Mouse (Mus musculus) stomach, embryonic 16.5 days (tissue): Measurements from ENCODE around the gene Cit. TPM values are rescaled to one million over a fixed set of nuclear protein-coding genes. Genes with fewer than 3 reads are reported as not detected.

Experiments
- ATAC-seq: fragments of 200-750 bp; cut with Nextera tagmentation; 2 replicates; pipeline ENCODE4 v1.8.0; 2017; ENCODE audit warnings: moderate number of reproducible peaks, moderate TSS enrichment; ENCODE audit not compliant: insufficient read depth, low FRiP score
- H3K27ac ChIP-seq: fragments of 300-500 bp; sonication (generic); 2 replicates; pipeline ENCODE4 v1.5.1; 2014; ENCODE audit warnings: low read length
- H3K27me3 ChIP-seq: fragments of 300-500 bp; sonication (generic); 2 replicates; pipeline ENCODE4 v1.6.1; 2014; ENCODE audit warnings: low read length, control low read depth, mixed read lengths; ENCODE audit not compliant: control insufficient read depth, insufficient read depth
- H3K36me3 ChIP-seq: fragments of 300-500 bp; sonication (generic); 2 replicates; pipeline ENCODE4 v1.6.1; 2014; ENCODE audit warnings: low read length; ENCODE audit not compliant: control insufficient read depth, insufficient read depth
- H3K4me1 ChIP-seq: fragments of 300-500 bp; sonication (generic); 2 replicates; pipeline ENCODE4 v1.6.1; 2014; ENCODE audit warnings: low read length, control low read depth, mixed read lengths; ENCODE audit not compliant: control insufficient read depth, insufficient read depth
- H3K4me2 ChIP-seq: fragments of 300-500 bp; sonication (generic); 2 replicates; pipeline ENCODE4 v1.6.1; 2014; ENCODE audit warnings: low read depth, low read length, mixed read lengths
- H3K4me3 ChIP-seq: fragments of 300-500 bp; sonication (generic); replicated peaks from 2 replicates; pipeline ENCODE4 v1.5.1; 2014; ENCODE audit warnings: mild to moderate bottlenecking, low read length
- H3K9ac ChIP-seq: fragments of 300-500 bp; sonication (generic); 2 replicates; pipeline ENCODE4 v1.6.1; 2014; ENCODE audit warnings: low read length
- H3K9me3 ChIP-seq: fragments of 300-500 bp; sonication (generic); replicated peaks from 2 replicates; pipeline ENCODE4 v1.6.1; 2016; ENCODE audit warnings: low read length, control low read depth; ENCODE audit not compliant: control insufficient read depth
- WGBS: fragments of 180-500 bp; shearing (Covaris S2); extraction: QIAGEN DNeasy Blood & Tissue Kit; methylation state at CpG from one replicate; pipeline ENCODE4 v1.1.7; 2014; 5-methylcytosine and 5-hydroxymethylcytosine counted together
- polyA plus RNA-seq: library from polyadenylated mRNA; unstranded; fragments of >200 nt; fragmentation: Nextera tagmentation; extraction: Ambion mirVana; gene quantifications from 2 replicates; pipeline ENCODE4 v1.2.1, GENCODE M21; 2015

The Cit gene
- polyA plus RNA-seq, 1 experiment from 2014 or later = 27.9 TPM

DNA sequence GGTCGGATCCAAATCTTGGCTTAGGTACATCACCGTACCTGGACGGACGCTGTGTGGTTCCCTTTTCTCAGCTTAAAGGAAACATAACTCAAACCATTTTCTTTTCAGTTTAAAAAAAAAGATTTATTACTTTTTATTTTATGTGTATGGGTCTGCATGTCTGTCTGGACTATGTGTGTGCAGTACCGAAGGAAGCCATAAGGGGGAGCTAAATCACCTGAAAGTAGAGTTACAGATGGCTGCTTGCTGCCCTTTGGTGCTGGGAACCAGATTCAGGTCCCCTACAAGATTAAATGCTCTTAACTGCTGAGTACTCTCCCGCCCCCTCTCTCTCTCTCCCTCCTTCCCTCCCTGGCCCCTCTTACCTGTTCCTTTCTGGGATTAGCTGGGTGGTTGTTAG, 112.1 kb downstream of the Cit start:
- H3K9me3 ChIP-seq = 0 out of 2 replicates have a peak, but pooled peaks cover 4% of the 10 kb centered on the region
- H3K4me1 ChIP-seq = no peaks in the 10 kb centered on the region
- ATAC-seq = no peak
- H3K9ac ChIP-seq = no peak overlapping the region
- no peaks in the 10 kb centered on the region for H3K27me3 ChIP-seq
- H3K4me3 ChIP-seq = no peak overlapping the region
- no peak overlapping the region for H3K4me2 ChIP-seq
- WGBS = 94% methylated on average over 6 of the region's 6 CpGs
- peaks cover 14% of the 10 kb centered on the region for H3K36me3 ChIP-seq
- no peak overlapping the region for H3K27ac ChIP-seq

- Histone ChIP-seq H3K4me2 (no peak overlapping the region), H3K27ac (no peak overlapping the region), H3K36me3 (peaks cover 5% of the 10 kb centered on the region), H3K9me3 (0 out of 2 replicates have a peak, but pooled peaks cover under 1% of the 10 kb centered on the region), H3K9ac (no peak overlapping the region), H3K4me3 (no peak overlapping the region), H3K4me1 (no peaks in the 10 kb centered on the region), H3K27me3 (no peaks in the 10 kb centered on the region)
- WGBS = 79% methylated on average over 1 of the region's 1 CpGs
- ATAC-seq = no peak
These were observed 113.3 kb downstream of the Cit start for GRCm38 (mm10) chr5:115958344-115958743.

GRCm38 (mm10) chr5:115958814-115959213, 113.7 kb downstream of the Cit start:
- Histone ChIP-seq H3K27ac (no peak overlapping the region), H3K9me3 (no peaks in the 10 kb centered on the region), H3K4me2 (no peak overlapping the region), H3K9ac (no peak overlapping the region), H3K36me3 (peaks cover under 1% of the 10 kb centered on the region; the same call in 1 of the 2 replicates), H3K4me1 (no peaks in the 10 kb centered on the region), H3K27me3 (no peaks in the 10 kb centered on the region), H3K4me3 (no peak overlapping the region)
- no peak for ATAC-seq
- 84% methylated on average over 11 of the region's 11 CpGs for WGBS

GRCm38 (mm10) chr5:115961809-115962208, 116.7 kb downstream of the Cit start:
- no peak overlapping the region for H3K4me3 ChIP-seq
- H3K4me1 ChIP-seq = no peaks in the 10 kb centered on the region
- no peaks in the 10 kb centered on the region for H3K36me3 ChIP-seq
- no peaks in the 10 kb centered on the region for H3K9me3 ChIP-seq
- no peaks in the 10 kb centered on the region for H3K27me3 ChIP-seq
- no peak overlapping the region for H3K9ac ChIP-seq
- ATAC-seq = no peak
- H3K27ac ChIP-seq = no peak overlapping the region
- no peak overlapping the region for H3K4me2 ChIP-seq
- WGBS = 86% methylated on average over 9 of the region's 9 CpGs

GRCm38 (mm10) chr5:115971236-115971635, 126.2 kb downstream of the Cit start:
- Histone ChIP-seq H3K27me3 (no peaks in the 10 kb centered on the region), H3K4me1 (no peaks in the 10 kb centered on the region), H3K36me3 (peaks cover 9% of the 10 kb centered on the region; the same call in 1 of the 2 replicates), H3K9me3 (no peaks in the 10 kb centered on the region), H3K4me2 (no peak overlapping the region; the same call in 1 of the 2 replicates), H3K27ac (peak overlapping the region; percentile 92), H3K4me3 (no peak overlapping the region), H3K9ac (peak overlapping the region; percentile 41; the same call in 1 of the 2 replicates)
- peak; percentile 91 for ATAC-seq
- WGBS = 54% methylated on average over 15 of the region's 15 CpGs

GRCm38 (mm10) chr5:115975672-115976071, 130.6 kb downstream of the Cit start:
- Histone ChIP-seq H3K9ac (no peak overlapping the region), H3K4me3 (no peak overlapping the region), H3K9me3 (no peaks in the 10 kb centered on the region), H3K27me3 (no peaks in the 10 kb centered on the region), H3K27ac (peak overlapping the region; percentile 13; the same call in 1 of the 2 replicates), H3K4me2 (no peak overlapping the region), H3K36me3 (peaks cover 4% of the 10 kb centered on the region; the same call in 1 of the 2 replicates), H3K4me1 (0 out of 2 replicates have a peak, but pooled peaks cover 4% of the 10 kb centered on the region)
- WGBS = 74% methylated on average over 10 of the region's 10 CpGs
- no peak for ATAC-seq

DNA sequence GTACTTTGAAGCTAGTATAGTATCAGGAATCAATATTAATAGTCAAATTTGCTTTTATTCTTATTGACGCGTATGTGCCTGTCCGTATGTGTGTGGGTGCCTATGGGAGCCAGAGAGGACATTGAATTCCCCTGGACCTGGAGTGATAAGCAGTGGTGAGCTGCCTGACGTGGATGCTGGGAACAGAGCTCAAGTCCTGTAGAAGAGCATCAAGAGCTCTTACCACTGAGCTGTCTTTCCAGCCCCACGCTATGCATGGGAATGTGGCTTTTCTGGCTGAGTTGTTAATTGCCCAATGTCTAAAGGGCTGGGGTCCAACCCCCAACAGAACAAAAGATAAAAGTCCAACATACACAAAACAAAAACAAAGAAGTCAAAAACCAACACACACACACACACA, 131.4 kb downstream of the Cit start:
- Histone ChIP-seq H3K4me2 (no peak overlapping the region), H3K4me3 (no peak overlapping the region), H3K36me3 (peaks cover 4% of the 10 kb centered on the region; the same call in 1 of the 2 replicates), H3K4me1 (0 out of 2 replicates have a peak, but pooled peaks cover 4% of the 10 kb centered on the region), H3K9me3 (no peaks in the 10 kb centered on the region), H3K27me3 (no peaks in the 10 kb centered on the region), H3K9ac (no peak overlapping the region), H3K27ac (peak overlapping the region; percentile 48; the same call in 1 of the 2 replicates)
- ATAC-seq = no peak
- WGBS = 87% methylated on average over 5 of the region's 5 CpGs

DNA sequence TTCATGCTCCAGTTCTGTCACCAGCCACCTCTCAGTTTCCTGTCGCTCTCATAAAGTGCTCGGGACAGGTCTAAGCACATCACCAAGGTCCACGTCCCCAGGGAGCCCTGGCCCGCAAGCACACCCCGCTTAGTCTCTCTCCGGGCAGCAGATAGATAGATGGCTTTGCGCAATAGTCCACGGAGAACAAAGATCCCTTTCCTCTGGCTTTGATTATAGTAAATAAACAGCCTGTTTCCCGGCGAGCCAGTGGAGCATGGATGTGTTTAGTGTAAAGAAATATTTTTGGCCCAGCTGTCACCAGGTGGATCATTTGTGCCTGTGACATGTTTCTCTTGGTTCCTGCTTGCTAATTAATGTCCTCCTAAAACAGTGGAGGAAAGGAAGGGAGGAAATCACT, 132.2 kb downstream of the Cit start:
- no peak overlapping the region for H3K9ac ChIP-seq
- WGBS = 37% methylated on average over 10 of the region's 10 CpGs
- ATAC-seq = no peak
- no peak overlapping the region for H3K4me3 ChIP-seq
- peak overlapping the region; percentile 16 for H3K4me2 ChIP-seq
- H3K9me3 ChIP-seq = no peaks in the 10 kb centered on the region
- H3K27me3 ChIP-seq = no peaks in the 10 kb centered on the region
- H3K27ac ChIP-seq = peak overlapping the region; percentile 71
- H3K36me3 ChIP-seq = peaks cover 4% of the 10 kb centered on the region; the same call in 1 of the 2 replicates
- H3K4me1 ChIP-seq = 0 out of 2 replicates have a peak, but pooled peaks cover 4% of the 10 kb centered on the region

GRCm38 (mm10) chr5:115977757-115978156, 132.7 kb downstream of the Cit start:
- 55% methylated on average over 10 of the region's 10 CpGs for WGBS
- ATAC-seq = peak; percentile 51; the same call in 1 of the 2 replicates
- H3K36me3 ChIP-seq = peaks cover 4% of the 10 kb centered on the region; the same call in 1 of the 2 replicates

More at GRCm38 (mm10) chr5:115977757-115978156, 132.7 kb downstream of the Cit start:
- peak overlapping the region; percentile 16; the same call in 1 of the 2 replicates for H3K4me2 ChIP-seq
- H3K27ac ChIP-seq = peak overlapping the region; percentile 71
- H3K9ac ChIP-seq = peak overlapping the region; percentile 25; the same call in 1 of the 2 replicates
- no peaks in the 10 kb centered on the region for H3K9me3 ChIP-seq
- H3K4me3 ChIP-seq = no peak overlapping the region
- 0 out of 2 replicates have a peak, but pooled peaks cover 4% of the 10 kb centered on the region for H3K4me1 ChIP-seq
- H3K27me3 ChIP-seq = no peaks in the 10 kb centered on the region
